Mouse (Mus musculus): ENCODE measurements at regions not wholly inside any gene's neighbourhood (a gene's known extent, or its start where the extent isn't known, plus 50 kb on each side); places are given as distances from the start of the nearest gene placed in this dataset.

DNA sequence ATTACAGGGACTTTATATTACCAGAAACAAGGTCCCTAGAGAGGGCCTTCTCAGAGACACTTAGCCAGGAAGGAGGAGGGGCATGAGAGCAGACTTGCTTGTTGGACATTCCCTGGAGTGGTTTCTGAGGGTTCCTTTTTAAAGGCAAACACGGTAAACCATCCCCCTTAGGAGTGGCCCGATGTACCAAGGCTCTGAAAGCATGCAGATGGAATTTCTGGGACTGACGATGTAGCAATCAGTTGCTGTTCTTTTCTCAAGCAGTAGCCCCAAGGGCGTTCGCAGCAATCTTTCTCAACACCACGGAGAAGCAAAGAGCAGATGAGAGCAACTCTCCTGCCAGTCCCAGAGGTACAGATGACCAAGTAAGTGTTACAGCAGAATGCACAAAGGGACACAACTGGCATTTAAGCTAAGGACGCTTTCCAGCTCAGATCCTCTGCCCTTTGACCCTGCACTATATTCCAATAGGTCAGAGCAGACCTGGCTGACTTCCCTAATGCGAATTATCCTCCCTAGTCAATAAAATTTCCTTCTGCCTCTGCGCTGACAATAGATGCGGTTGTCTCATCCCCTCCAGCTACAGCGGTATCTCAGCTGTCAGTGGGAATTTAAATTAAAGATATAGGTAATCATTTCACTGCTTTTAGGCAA lies 295.7 kb upstream of the Slc24a5 start:
- TF ChIP-seq MYC (IDR thresholded peaks at IDR 0.05; ENCODE audit: low read depth, low read length) (no peak), MXI1 (IDR thresholded peaks at IDR 0.05; ENCODE audit: low read depth, low read length) (no peak), SMC3 (IDR thresholded peaks at IDR 0.05; ENCODE audit: low read depth, low read length) (no peak), TAL1 (IDR thresholded peaks at IDR 0.05; ENCODE audit: low read length) (no peak), MAX (IDR thresholded peaks at IDR 0.05; ENCODE audit: low read length) (no peak), NELFE (IDR thresholded peaks at IDR 0.05; ENCODE audit: low read depth, low read length) (no peak), BHLHE40 (IDR thresholded peaks at IDR 0.05; ENCODE audit: borderline replicate concordance, low read depth, low read length) (no peak), USF1 (IDR thresholded peaks at IDR 0.05; ENCODE audit: low read depth, low read length) (no peak), ZC3H11A (IDR thresholded peaks at IDR 0.05; ENCODE audit: low read depth, low read length) (no peak), HCFC1 (IDR thresholded peaks at IDR 0.05; ENCODE audit: low read depth, low read length) (no peak), TBP (IDR thresholded peaks at IDR 0.05; ENCODE audit: low read depth, low read length) (no peak), POLR2AphosphoS2 (IDR thresholded peaks at IDR 0.05; ENCODE audit: low read length) (no peak), CTCF (IDR thresholded peaks at IDR 0.05 in 2 of 3, conservative IDR thresholded peaks at IDR 0.05 in 1 of 3; ENCODE audit: control insufficient read depth in 1 of 3, insufficient read depth in 1 of 3, low read depth in 2 of 3, low read length in 3 of 3, poor library complexity in 1 of 3, severe bottlenecking in 1 of 3) (no peak), GATA1 (IDR thresholded peaks at IDR 0.05; ENCODE audit: low read depth, low read length) (no peak), CHD2 (IDR thresholded peaks at IDR 0.05; ENCODE audit: low read length) (no peak), ZMIZ1 (IDR thresholded peaks at IDR 0.05; ENCODE audit: low read depth, low read length) (no peak), MAZ (IDR thresholded peaks at IDR 0.05; ENCODE audit: low read depth, low read length) (no peak)
- Histone ChIP-seq H3K4me1 (ENCODE audit: control insufficient read depth in 1 of 2, insufficient read depth in 2 of 2, low read length in 2 of 2) (no peaks in the 10 kb centered on the region), H3K27ac (ENCODE audit: control insufficient read depth, low read depth, low read length) (no peak overlapping the region), H3K36me3 (ENCODE audit: control insufficient read depth in 1 of 2, insufficient read depth in 2 of 2, low read length in 2 of 2) (no peaks in the 10 kb centered on the region), H3K9ac (ENCODE audit: control insufficient read depth, low read depth, low read length, poor library complexity, severe bottlenecking) (no peak overlapping the region), H3K79me2 (ENCODE audit: control insufficient read depth, insufficient read depth, low read length, poor library complexity) (no peaks in the 10 kb centered on the region), H3K4me3 (ENCODE audit: control insufficient read depth in 1 of 2, insufficient read depth in 1 of 2, low read depth in 2 of 2, low read length in 2 of 2) (no peak overlapping the region), H3K9me3 (replicated peaks; ENCODE audit: insufficient read depth, low read length) (no peaks in the 10 kb centered on the region), H3K27me3 (ENCODE audit: control insufficient read depth in 1 of 2, insufficient read depth in 2 of 2, low read length in 2 of 2) (no peaks in the 10 kb centered on the region)
- no peak for DNase-seq (ENCODE audit: low read depth, low spot score)

DNA sequence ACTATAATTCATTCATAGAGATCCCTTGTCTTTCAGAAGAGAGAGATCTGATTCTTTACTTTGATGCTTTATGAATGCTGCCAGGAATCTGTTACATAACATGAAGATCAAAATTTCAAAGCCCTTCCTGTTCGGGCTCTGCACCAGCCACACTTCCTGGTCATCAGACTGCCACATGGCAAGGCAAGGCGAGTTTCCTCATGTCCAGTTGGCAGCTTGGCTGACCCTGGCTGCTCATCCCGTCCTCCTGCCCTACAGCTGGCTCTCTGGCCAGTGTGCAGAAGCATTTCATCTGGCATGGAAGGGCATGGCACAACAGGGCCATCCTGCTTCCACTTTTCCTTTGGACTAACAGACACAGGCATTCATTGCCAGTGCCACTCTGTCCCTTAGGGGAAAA lies 292.2 kb upstream of the Slc24a5 start:
- no peak overlapping the region for H3K4me3 ChIP-seq (ENCODE audit: control insufficient read depth in 1 of 2, insufficient read depth in 1 of 2, low read depth in 2 of 2, low read length in 2 of 2)
- H3K79me2 ChIP-seq (ENCODE audit: control insufficient read depth, insufficient read depth, low read length, poor library complexity), result no peaks in the 10 kb centered on the region
- no peak for DNase-seq (ENCODE audit: low read depth, low spot score)
- no peaks in the 10 kb centered on the region for H3K4me1 ChIP-seq (ENCODE audit: control insufficient read depth in 1 of 2, insufficient read depth in 2 of 2, low read length in 2 of 2)
- H3K9me3 ChIP-seq (replicated peaks; ENCODE audit: insufficient read depth, low read length), result no peaks in the 10 kb centered on the region
- H3K27ac ChIP-seq (ENCODE audit: control insufficient read depth, low read depth, low read length), result no peak overlapping the region
- no peaks in the 10 kb centered on the region for H3K27me3 ChIP-seq (ENCODE audit: control insufficient read depth in 1 of 2, insufficient read depth in 2 of 2, low read length in 2 of 2)
- H3K36me3 ChIP-seq (ENCODE audit: control insufficient read depth in 1 of 2, insufficient read depth in 2 of 2, low read length in 2 of 2), result no peaks in the 10 kb centered on the region
- H3K9ac ChIP-seq (ENCODE audit: control insufficient read depth, low read depth, low read length, poor library complexity, severe bottlenecking), result no peak overlapping the region
- TF ChIP-seq NELFE (IDR thresholded peaks at IDR 0.05; ENCODE audit: low read depth, low read length) (no peak), ZNF384 (IDR thresholded peaks at IDR 0.05; ENCODE audit: low read depth, low read length) (no peak), JUND (IDR thresholded peaks at IDR 0.05; ENCODE audit: low read depth, low read length) (no peak), TAL1 (IDR thresholded peaks at IDR 0.05; ENCODE audit: low read length) (no peak), NRF1 (IDR thresholded peaks at IDR 0.05; ENCODE audit: insufficient read depth, low read depth, low read length, poor library complexity, severe bottlenecking) (no peak), KAT2A (conservative IDR thresholded peaks at IDR 0.05; ENCODE audit: low read depth, low read length) (no peak), ETS1 (IDR thresholded peaks at IDR 0.05; ENCODE audit: low read depth, low read length) (no peak), MYB (IDR thresholded peaks at IDR 0.05; ENCODE audit: low read depth, low read length) (no peak), BHLHE40 (IDR thresholded peaks at IDR 0.05; ENCODE audit: borderline replicate concordance, low read depth, low read length) (no peak), E2F4 (IDR thresholded peaks at IDR 0.05; ENCODE audit: borderline replicate concordance, low read depth, low read length) (no peak)
